Mouse (Mus musculus) heart, postnatal 25 days (tissue): Measurements from ENCODE around the gene Atp5l. TPM values are rescaled to one million over a fixed set of nuclear protein-coding genes. Genes with fewer than 3 reads are reported as not detected.

Experiments used
- DNase-seq: peaks from one replicate; pipeline ENCODE4 v3.0.0; 2022; ENCODE audit warnings: low spot score
- intact Hi-C: fragments of 180-260 bp; cut with DNase I; formaldehyde crosslinking; loops from one replicate; pipeline ENCODE4 v1.15.1; 2025
- total RNA-seq, 2 experiments: library from RNA; stranded (reverse); gene quantifications; 2 replicates each; pipeline ENCODE4 v1.2.3; 2021

The Atp5l gene
- total RNA-seq, 2 experiments from 2014 or later: 1,628 to 1,660 TPM

GRCm38 (mm10) chr9:44900402-44900801, 20.1 kb downstream of the Atp5l start:
- intact Hi-C loops: no loop called here
- no peak for DNase-seq

DNA sequence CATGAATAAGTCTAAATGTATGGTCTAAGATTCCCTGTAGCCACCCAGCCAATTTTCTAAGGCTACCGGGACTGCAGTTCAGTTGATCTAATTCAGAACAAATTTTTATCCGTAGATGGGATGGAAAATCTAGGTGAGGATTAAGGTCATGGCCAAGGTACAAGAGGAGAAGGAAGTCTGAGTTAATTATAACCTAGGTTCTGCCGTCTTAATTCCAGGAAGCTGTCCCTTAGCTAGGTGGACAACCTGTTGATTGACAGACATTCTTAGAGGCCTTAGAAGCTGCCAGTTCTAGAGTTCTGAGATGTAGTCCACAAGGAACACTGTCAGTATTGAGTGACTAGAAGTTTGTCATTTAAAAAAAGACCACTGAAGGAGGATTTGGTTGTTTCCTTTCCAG, 20.8 kb downstream of the Atp5l start:
- intact Hi-C loops: no loop called here

DNA sequence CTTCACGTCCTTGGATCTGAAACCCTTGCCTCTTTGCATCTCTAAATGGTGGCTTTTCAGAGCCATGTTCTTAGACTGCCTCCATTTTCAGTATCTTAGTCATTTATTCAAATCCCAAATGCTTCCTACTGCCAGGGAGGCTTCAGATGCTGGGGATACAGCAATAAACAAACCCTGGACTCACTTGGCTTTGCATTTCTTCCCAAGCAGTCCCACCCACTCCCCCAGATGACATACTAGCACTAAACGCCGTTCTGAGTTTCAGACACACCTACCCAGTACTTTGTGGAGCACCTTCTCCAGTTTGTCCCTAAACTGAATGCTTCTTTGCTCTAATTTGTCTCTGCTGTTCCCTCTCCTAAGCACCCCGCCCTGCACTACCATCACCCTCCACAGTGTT, 23.5 kb downstream of the Atp5l start:
- DNase-seq: no peak
- intact Hi-C loops: no loop called here

More for the DNA sequence above, 20.8 kb downstream of the Atp5l start:
- no peak for DNase-seq

DNA sequence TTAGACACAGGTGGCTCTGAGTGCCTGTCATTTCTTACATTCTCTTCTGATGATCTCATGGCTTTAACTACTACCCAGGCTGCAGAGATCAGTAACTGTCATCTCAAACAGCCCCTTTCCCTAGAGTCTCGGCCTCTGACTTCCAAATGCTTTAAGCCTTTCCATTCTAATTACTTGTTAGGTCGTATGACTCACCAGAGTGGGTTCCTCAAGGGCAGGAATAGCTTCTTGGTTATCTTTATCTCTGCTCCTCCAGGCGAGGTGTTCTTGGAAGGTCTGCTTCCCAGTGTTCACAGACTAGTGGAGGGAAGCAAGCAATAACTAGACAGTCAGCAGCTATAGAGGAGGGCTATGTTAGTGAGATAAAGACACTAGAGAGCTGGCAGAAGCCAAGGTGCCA, 27.9 kb downstream of the Atp5l start:
- DNase-seq: no peak

DNA sequence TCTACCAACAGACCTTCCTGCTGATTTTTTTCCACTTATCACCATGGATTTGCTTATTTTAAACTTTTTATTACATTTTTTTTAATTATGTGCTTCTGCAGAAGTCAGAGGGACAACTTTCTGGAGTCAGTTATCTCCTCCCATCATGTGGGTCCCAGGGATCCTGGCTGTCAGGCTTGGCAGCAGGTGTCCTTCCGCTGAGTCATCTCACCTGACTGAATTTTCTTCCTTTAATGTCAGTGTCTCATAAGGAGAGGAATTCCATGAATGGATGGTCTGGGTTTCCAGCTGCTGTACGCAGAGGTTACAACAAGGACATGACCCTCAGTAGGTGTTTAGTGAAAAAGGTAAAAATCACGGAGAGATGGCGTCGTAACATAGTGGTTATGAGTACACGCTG, 29.3 kb downstream of the Atp5l start:
- DNase-seq: no peak
- intact Hi-C loops: no loop called here

More for the DNA sequence above, 27.9 kb downstream of the Atp5l start:
- intact Hi-C loops: no loop called here

- no peak for DNase-seq
- intact Hi-C loops: no loop called here
These were observed 30.4 kb downstream of the Atp5l start for GRCm38 (mm10) chr9:44890122-44890521.

DNA sequence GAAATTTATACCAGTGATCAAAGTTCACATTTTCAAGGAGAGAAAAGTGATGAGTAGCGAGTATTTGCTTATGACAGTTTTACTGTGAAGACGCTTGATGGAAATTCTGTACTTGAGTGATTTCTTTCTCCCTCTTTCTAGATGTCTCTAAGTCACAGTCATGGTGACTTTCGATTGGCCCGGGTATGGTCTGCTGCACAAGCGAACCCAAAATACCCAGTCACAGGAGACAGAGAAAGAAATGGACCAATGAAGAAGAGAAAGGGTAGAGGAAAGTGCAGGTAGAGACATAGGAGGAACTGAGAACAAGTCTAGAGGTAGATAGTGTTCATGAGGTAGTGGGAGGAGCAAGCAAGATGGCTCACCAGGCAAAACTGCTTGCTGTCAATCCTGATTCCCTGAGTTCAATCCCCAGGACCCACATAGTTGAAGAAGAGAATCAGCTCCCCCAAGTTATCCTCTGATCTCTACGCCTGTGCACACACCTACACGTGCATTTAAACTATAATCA, 32.4 kb downstream of the Atp5l start:
- DNase-seq: no peak
- intact Hi-C loops: no loop called here

DNA sequence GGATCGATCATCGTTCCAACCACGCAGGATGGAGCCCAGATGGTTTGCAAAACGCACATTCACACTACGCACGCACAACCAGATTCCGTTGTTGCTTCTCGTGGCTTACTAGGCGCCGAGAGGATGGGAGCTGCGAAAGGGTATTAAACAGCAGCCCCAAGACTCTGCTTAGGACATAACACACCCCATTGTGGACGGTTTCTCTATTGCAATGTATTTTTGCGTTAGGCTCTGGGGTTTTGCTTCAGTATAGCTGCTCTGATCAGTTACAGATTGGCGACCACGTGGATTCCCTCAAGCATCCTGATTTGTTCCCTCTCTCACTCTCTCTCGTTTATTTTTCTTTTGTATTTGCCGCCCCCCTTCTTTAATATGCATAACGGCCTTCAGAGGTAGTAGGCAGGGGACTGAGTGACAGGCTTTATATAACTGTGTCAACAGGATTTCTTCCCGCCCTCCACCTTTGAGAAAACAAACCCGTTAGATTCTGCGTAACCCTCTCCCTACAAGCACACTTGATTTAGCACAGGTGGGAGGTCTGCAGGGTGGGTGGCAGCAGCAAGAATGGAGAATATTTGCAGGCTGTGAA, 37.5 kb downstream of the Atp5l start:
- intact Hi-C loops: loop anchor here (1.0 to 5.0 kb wide), 2 partner anchors 42 to 111 kb away; no protein-coding TSS in a partner anchor
- DNase-seq: no peak

DNA sequence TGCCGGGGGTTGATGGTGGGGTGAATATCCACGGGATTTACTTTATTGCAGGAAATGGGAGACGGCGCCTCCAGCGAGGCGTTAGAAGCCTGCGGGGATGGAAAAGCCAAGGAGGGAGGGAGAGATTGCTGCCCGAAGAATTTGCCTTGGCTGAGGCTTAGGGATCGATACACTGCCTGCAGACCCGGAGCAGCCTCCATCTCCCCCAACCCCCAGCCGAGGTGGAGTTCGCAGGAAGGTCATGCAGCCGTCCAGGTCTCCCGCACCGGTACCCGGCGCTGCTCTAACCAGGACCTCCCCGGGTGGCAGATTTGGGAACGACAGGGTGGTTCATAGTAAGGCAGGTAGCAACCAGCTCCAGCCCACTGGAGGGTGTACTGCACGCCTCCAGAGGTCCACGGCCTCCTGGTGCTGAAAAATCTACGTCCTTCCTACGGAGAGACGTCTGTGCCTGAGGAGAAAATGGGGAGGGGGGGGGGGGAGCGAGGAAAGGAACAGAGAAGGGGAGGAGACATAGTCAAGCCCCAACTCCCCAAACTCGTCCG, 38.0 kb downstream of the Atp5l start:
- intact Hi-C loops: loop anchor here (1.0 to 5.0 kb wide), 2 partner anchors 41 to 110 kb away; no protein-coding TSS in a partner anchor
- no peak for DNase-seq

DNA sequence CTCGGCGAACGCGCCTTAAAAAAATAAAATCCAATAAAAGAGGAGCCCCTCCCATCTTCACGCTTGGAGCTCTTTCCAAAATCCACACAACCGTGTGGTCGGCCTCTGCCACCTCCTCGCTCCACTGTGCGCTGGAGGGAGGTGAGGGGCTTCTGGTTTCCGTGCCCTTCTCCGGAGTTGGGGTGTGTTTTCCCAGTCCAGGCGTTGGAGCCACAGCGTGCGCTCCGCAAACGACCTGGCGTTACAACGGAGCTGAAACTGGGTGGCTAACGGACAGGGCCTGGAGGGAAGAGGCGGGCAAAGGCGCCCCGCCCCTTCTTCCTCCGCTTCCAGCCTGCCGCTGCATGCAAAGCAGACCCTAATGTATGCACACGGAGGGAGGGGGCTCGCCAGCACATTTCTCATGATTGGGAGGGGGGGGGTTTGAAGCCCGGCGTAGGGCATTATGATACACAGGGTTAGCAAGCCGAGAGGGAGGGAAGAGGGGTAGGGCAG, 38.6 kb downstream of the Atp5l start:
- intact Hi-C loops: loop anchor here (1.0 to 5.0 kb wide), 3 partner anchors 39 to 110 kb away; partner anchors contain the start of gene Atp5l
- DNase-seq: peak; percentile 59

DNA sequence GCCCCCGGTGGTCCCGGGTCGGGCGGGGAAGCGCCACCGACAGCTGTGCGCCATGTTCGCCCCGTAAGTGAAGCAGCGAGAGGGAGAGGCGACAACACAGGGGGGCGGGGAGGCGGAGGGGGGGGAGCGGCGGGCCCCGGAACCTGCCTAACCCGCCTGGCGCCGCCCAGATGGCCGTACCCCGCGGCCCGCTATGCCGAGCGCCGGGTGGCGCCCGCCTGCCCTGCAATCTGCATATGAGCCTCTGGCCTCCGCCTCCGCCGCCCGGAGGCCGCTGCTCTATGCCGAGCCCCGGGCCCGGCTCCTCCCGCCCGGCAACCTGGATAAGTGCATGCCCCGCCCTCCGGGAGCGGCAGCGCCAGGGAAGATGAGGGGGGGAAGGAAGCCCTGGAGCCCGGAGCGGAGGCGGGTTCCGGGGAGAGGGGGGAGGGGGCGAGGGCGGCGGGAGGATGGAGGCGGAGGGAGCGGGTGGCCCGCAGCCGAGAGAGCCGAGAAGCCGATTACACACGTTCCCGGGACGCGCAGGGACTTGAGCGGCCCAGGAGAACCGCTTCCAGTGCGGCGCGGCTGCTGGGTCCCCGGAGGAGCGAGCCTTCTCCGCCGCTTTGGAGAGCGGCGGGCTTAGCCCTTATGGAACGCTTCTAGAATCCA, 39.2 kb downstream of the Atp5l start, which contains the start of gene Kmt2a:
TSS of gene Kmt2a (minus strand) at position 76 of the 651 bp plus-strand sequence.
- DNase-seq: peak; percentile 93
- intact Hi-C loops: loop anchor here (2.0 to 5.0 kb wide), 2 partner anchors 39 to 109 kb away; partner anchors contain the start of gene Atp5l

GRCm38 (mm10) chr9:44880309-44881081, 40.0 kb downstream of the Atp5l start:
- intact Hi-C loops: loop anchor here (2.0 to 5.0 kb wide), 2 partner anchors 40 to 108 kb away; partner anchors contain the start of gene Atp5l
- DNase-seq: no peak

DNA sequence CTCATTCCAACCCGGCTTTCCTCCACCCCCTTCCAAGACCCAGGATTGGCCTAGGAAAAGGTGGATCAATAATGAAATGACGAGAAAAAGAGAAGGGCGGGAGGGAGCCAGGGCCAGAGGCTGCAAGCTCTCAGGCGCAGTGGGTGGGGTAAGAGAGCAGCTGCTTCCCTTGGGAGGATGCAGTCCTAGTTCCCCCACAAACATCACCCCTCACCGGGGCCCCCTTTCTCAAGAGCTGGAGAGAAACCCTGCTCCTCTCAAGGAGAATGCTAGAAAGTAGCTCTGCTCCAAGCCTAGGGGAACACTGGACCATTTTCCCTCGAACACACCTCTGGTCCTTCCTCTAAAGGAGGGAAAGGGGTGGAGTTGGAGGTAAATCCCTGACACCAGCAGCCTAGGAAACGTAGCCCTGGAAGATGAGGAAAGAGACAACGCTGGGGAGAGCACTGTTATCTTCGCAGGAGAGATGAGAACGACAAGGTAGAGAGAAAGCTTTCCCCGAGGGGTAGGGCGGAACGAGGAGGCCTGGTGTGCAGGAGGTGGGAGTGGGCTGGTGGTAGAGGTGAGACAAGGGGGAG, 40.8 kb downstream of the Atp5l start:
- no peak for DNase-seq
- intact Hi-C loops: loop anchor here (2.0 to 5.0 kb wide), 2 partner anchors 41 to 107 kb away; partner anchors contain the start of gene Atp5l

DNA sequence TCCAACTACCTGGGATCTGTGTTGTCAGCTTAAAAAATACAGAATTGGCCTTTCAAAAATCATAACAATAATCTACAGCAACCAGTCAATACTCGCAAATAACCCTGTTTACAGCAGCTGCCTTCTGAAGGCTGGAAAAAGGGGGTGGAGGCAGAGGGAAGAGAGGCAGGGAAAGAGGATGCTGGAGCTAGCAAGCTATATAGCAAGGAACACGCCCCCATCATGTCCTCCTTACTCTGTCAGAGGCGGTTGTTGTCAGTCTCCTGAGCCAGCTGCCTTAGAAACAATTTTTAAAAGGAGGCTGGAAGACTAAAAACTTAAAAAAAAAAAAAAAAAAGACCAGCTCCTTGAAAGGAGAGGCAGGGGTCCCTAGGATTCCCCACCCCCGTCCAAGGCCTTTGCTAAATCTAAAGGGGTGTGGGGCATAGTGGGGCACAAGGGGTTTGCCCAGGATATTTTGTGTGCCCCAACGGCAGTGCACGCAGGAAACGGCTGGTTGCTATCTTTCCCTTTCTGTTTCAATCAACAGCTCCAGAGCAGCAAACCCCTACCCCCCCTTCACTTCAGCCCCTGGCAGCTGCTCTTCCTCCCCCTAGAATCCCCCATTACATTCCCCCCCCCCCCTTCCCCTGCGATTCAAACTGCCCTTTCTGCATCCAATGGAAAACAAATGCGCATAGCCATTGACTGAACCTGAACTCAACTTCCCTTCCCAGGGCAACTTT, 41.6 kb downstream of the Atp5l start:
- no peak for DNase-seq
- intact Hi-C loops: no loop called here

DNA sequence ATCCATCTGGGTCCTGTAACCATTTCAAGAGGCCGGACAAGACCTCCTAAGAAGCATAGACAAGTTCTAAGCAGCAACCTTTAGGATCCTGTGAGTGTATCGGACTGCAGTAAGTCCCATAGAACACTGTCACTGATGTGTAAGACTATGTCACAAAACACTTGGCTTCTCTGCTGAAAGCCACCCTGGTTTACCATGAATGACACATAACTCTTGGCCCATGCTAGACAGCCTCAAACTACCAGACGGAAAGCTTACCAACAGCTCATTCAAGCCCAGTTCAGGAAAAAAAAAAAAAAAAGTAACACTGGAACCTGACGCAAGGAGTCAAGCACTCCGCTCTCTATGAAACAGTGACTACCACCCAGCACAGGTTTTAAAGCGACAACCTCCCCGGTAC, 42.9 kb downstream of the Atp5l start:
- intact Hi-C loops: no loop called here
- DNase-seq: no peak

GRCm38 (mm10) chr9:44875476-44875875, 45.1 kb downstream of the Atp5l start:
- DNase-seq: no peak

DNA sequence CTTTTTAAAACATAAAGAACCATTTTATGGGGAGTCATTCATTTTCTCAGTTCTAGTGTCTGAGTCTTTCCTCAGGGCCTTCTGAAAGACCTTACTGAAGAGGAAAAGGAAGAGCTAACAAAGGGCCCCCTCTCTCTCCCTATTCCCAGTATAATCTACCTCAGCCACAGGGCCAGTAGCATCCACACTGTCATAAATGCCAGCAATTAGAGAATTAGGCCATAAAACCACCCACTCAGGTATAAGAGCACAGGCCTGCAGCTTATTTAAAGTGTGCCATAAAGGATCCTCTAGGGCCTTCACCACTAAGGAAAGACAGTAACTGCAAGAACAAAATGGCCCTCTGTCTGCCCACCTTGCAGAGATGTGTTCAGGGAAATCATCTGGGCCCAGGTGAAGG, 46.3 kb downstream of the Atp5l start:
- DNase-seq: no peak
- intact Hi-C loops: no loop called here

More at GRCm38 (mm10) chr9:44875476-44875875, 45.1 kb downstream of the Atp5l start:
- intact Hi-C loops: no loop called here

DNA sequence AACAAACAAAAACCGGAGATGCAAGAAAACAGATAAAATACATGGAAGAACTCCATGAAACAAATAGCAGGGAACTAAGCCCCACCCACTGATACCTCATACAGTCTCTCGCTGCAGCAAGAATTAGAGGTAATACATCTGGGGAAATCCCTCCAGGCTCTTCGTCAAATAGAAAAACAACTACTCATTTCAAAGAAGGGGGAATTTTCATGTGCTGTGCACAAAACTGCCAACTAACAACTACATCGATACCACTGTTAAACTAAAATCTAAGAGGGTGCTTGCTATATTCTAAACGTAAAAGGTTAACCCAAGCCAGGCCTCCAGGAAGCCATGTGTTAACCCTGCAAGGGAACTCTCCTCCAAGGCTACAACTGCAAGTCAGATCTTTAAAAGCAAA, 46.9 kb downstream of the Atp5l start:
- intact Hi-C loops: no loop called here
- no peak for DNase-seq
